Mouse (Mus musculus) intestine, postnatal 0 days (tissue): ENCODE results near the gene Ttc17. TPM values are rescaled to one million over a fixed set of nuclear protein-coding genes. Genes with fewer than 3 reads are reported as not detected.

Source experiments
- ATAC-seq: fragments of 200-750 bp; cut with Nextera tagmentation; 2 replicates; pipeline ENCODE4 v1.8.0; 2017; ENCODE audit warnings: mild to moderate bottlenecking, moderate TSS enrichment, moderate library complexity
- H3K27ac ChIP-seq: fragments of 300-500 bp; sonication (generic); 2 replicates; pipeline ENCODE4 v1.5.1; 2014; ENCODE audit warnings: mild to moderate bottlenecking, low read depth, low read length, moderate library complexity
- H3K27me3 ChIP-seq: fragments of 300-500 bp; sonication (generic); replicated peaks from 2 replicates; pipeline ENCODE4 v1.6.1; 2014; ENCODE audit warnings: low read length, mixed read lengths; ENCODE audit not compliant: control insufficient read depth, insufficient read depth
- H3K36me3 ChIP-seq: fragments of 300-500 bp; sonication (generic); 2 replicates; pipeline ENCODE4 v1.6.1; 2014; ENCODE audit warnings: mild to moderate bottlenecking, moderate library complexity; ENCODE audit not compliant: control insufficient read depth, insufficient read depth
- H3K4me1 ChIP-seq: fragments of 300-500 bp; sonication (generic); replicated peaks from 2 replicates; pipeline ENCODE4 v1.6.1; 2014; ENCODE audit warnings: antibody characterized with exemption, low read length, mixed read lengths; ENCODE audit not compliant: control insufficient read depth, insufficient read depth
- H3K4me2 ChIP-seq: fragments of 300-500 bp; sonication (generic); replicated peaks from 2 replicates; pipeline ENCODE4 v1.6.1; 2014; ENCODE audit warnings: low read depth, mild to moderate bottlenecking, moderate library complexity
- H3K4me3 ChIP-seq: fragments of 300-500 bp; sonication (generic); 2 replicates; pipeline ENCODE4 v1.5.1; 2014; ENCODE audit warnings: low read depth, low read length
- H3K9ac ChIP-seq: fragments of 300-500 bp; sonication (generic); 2 replicates; pipeline ENCODE4 v1.6.1; 2014; ENCODE audit warnings: mild to moderate bottlenecking, low read depth, low read length
- H3K9me3 ChIP-seq: fragments of 300-500 bp; sonication (generic); 2 replicates; pipeline ENCODE4 v1.6.1; 2016; ENCODE audit warnings: mixed run types; ENCODE audit not compliant: control insufficient read depth
- CTCF ChIP-seq: sonication (generic); IDR thresholded peaks from 2 replicates; pipeline ENCODE4 v1.5.1; 2016; ENCODE audit warnings: low read depth, mild to moderate bottlenecking, control low read depth, antibody characterized with exemption, moderate library complexity
- WGBS: fragments of 180-500 bp; shearing (Covaris S2); extraction: QIAGEN DNeasy Blood & Tissue Kit; methylation state at CpG from one replicate; pipeline ENCODE4 v1.1.7; 2014; 5-methylcytosine and 5-hydroxymethylcytosine counted together
- polyA plus RNA-seq: library from polyadenylated mRNA; unstranded; fragments of >200 nt; fragmentation: Nextera tagmentation; extraction: Ambion mirVana; gene quantifications from 2 replicates; pipeline ENCODE4 v1.2.1, GENCODE M21; 2015

The Ttc17 gene
- polyA plus RNA-seq, 1 experiment from 2014 or later = 9.7 TPM

GRCm38 (mm10) chr2:94266381-94267160 is 139.9 kb downstream of the Ttc17 start:
- H3K36me3 ChIP-seq = no peaks in the 10 kb centered on the region
- ATAC-seq = no peak
- peaks cover 15% of the 10 kb centered on the region for H3K27me3 ChIP-seq
- no peak for TF ChIP-seq CTCF
- 39% methylated on average over 7 of the region's 7 CpGs for WGBS
- no peak overlapping the region for H3K27ac ChIP-seq
- H3K4me1 ChIP-seq = no peaks in the 10 kb centered on the region
- no peaks in the 10 kb centered on the region for H3K9me3 ChIP-seq
- H3K9ac ChIP-seq = no peak overlapping the region
- H3K4me2 ChIP-seq = no peak overlapping the region
- H3K4me3 ChIP-seq = no peak overlapping the region

GRCm38 (mm10) chr2:94265221-94266191 is 141.0 kb downstream of the Ttc17 start:
- H3K9ac ChIP-seq = no peak overlapping the region
- 8% methylated on average over 16 of the region's 16 CpGs for WGBS
- no peak for ATAC-seq

GRCm38 (mm10) chr2:94264631-94265098 is 141.8 kb downstream of the Ttc17 start:
- no peak for ATAC-seq
- Histone ChIP-seq H3K36me3 (no peaks in the 10 kb centered on the region), H3K4me2 (peak overlapping the region; percentile 54), H3K27me3 (peaks cover 15% of the 10 kb centered on the region; the same call in 1 of the 2 replicates), H3K4me1 (no peaks in the 10 kb centered on the region), H3K27ac (no peak overlapping the region), H3K9me3 (no peaks in the 10 kb centered on the region), H3K4me3 (no peak overlapping the region), H3K9ac (no peak overlapping the region)
- no peak for TF ChIP-seq CTCF
- WGBS = under 1% methylated on average over 12 of the region's 12 CpGs

More at GRCm38 (mm10) chr2:94265221-94266191, 141.0 kb downstream of the Ttc17 start:
- peaks cover 15% of the 10 kb centered on the region; the same call in 1 of the 2 replicates for H3K27me3 ChIP-seq
- no peak overlapping the region for H3K27ac ChIP-seq
- H3K4me1 ChIP-seq = no peaks in the 10 kb centered on the region
- H3K4me3 ChIP-seq = no peak overlapping the region
- no peaks in the 10 kb centered on the region for H3K36me3 ChIP-seq
- H3K4me2 ChIP-seq = peak overlapping the region; percentile 54
- no peak for TF ChIP-seq CTCF
- H3K9me3 ChIP-seq = no peaks in the 10 kb centered on the region

GRCm38 (mm10) chr2:94264006-94264405 is 142.5 kb downstream of the Ttc17 start:
- ATAC-seq = no peak
- H3K9me3 ChIP-seq = no peaks in the 10 kb centered on the region
- 2% methylated on average over 2 of the region's 2 CpGs for WGBS
- no peaks in the 10 kb centered on the region for H3K36me3 ChIP-seq
- peaks cover 15% of the 10 kb centered on the region; the same call in 1 of the 2 replicates for H3K27me3 ChIP-seq
- H3K4me1 ChIP-seq = no peaks in the 10 kb centered on the region
- H3K4me2 ChIP-seq = peak overlapping the region; percentile 54; the same call in 1 of the 2 replicates
- no peak overlapping the region for H3K4me3 ChIP-seq
- H3K27ac ChIP-seq = no peak overlapping the region
- no peak overlapping the region for H3K9ac ChIP-seq
- TF ChIP-seq CTCF = no peak

- H3K4me3 ChIP-seq = peak overlapping the region; percentile 16
- peak overlapping the region; percentile 40 for H3K4me2 ChIP-seq
- H3K36me3 ChIP-seq = no peaks in the 10 kb centered on the region
- 0% methylated on average over 14 of the region's 14 CpGs for WGBS
- H3K4me1 ChIP-seq = no peaks in the 10 kb centered on the region
- no peak for ATAC-seq
- H3K9ac ChIP-seq = no peak overlapping the region
- H3K27ac ChIP-seq = no peak overlapping the region
- no peaks in the 10 kb centered on the region for H3K9me3 ChIP-seq
- H3K27me3 ChIP-seq = peaks cover 15% of the 10 kb centered on the region; the same call in 1 of the 2 replicates
- TF ChIP-seq CTCF = peak; percentile 31; the same call in 1 of the 2 replicates
Measured at GRCm38 (mm10) chr2:94263530-94263937, 143.0 kb downstream of the Ttc17 start.
